Mouse (Mus musculus): Measurements from ENCODE around the gene Atp1b3. TPM values are rescaled to one million over a fixed set of nuclear protein-coding genes. Genes with fewer than 3 reads are reported as not detected.

Gene Atp1b3
- polyA plus RNA-seq, 1 experiment: 146 TPM

GRCm38 (mm10) chr9:96331146-96331545 is 33.1 kb downstream of the Atp1b3 start:
- TF ChIP-seq EP300 (IDR thresholded peaks at IDR 0.05; ENCODE audit: insufficient read depth, low read depth, low read length): no peak
- TF ChIP-seq CTCF (IDR thresholded peaks at IDR 0.05; ENCODE audit: low read depth, low read length): no peak
- no peak for TF ChIP-seq POLR2A (IDR thresholded peaks at IDR 0.05; ENCODE audit: insufficient read depth, low read length)
- Histone ChIP-seq H3K27me3 (ENCODE audit: control insufficient read depth, insufficient read depth, low read length, poor library complexity, severe bottlenecking) (no peaks in the 10 kb centered on the region), H3K4me1 (ENCODE audit: control insufficient read depth, insufficient read depth, low read length) (peaks cover 2% of the 10 kb centered on the region), H3K4me3 (ENCODE audit: low read depth, low read length) (no peak overlapping the region), H3K9me3 (replicated peaks; ENCODE audit: control insufficient read depth, insufficient read depth, low read length, poor library complexity, severe bottlenecking) (no peaks in the 10 kb centered on the region), H3K36me3 (ENCODE audit: control insufficient read depth, insufficient read depth, low read length, poor library complexity, severe bottlenecking) (peaks cover 23% of the 10 kb centered on the region), H3K27ac (ENCODE audit: insufficient read depth, low read length) (no peak overlapping the region), H3K9ac (ENCODE audit: low read depth, poor library complexity, severe bottlenecking) (no peak overlapping the region)

GRCm38 (mm10) chr9:96328226-96328625 is 36.0 kb downstream of the Atp1b3 start:
- H3K9ac ChIP-seq (ENCODE audit: low read depth, poor library complexity, severe bottlenecking): no peak overlapping the region
- no peak for TF ChIP-seq POLR2A (IDR thresholded peaks at IDR 0.05; ENCODE audit: insufficient read depth, low read length)
- TF ChIP-seq EP300 (IDR thresholded peaks at IDR 0.05; ENCODE audit: insufficient read depth, low read depth, low read length): no peak
- no peak for TF ChIP-seq CTCF (IDR thresholded peaks at IDR 0.05; ENCODE audit: low read depth, low read length)
- H3K36me3 ChIP-seq (ENCODE audit: control insufficient read depth, insufficient read depth, low read length, poor library complexity, severe bottlenecking): peaks cover 8% of the 10 kb centered on the region

GRCm38 (mm10) chr9:96326496-96326923 is 37.7 kb downstream of the Atp1b3 start:
- Histone ChIP-seq H3K4me1 (ENCODE audit: control insufficient read depth, insufficient read depth, low read length) (peaks cover 4% of the 10 kb centered on the region), H3K36me3 (ENCODE audit: control insufficient read depth, insufficient read depth, low read length, poor library complexity, severe bottlenecking) (no peaks in the 10 kb centered on the region), H3K27me3 (ENCODE audit: control insufficient read depth, insufficient read depth, low read length, poor library complexity, severe bottlenecking) (no peaks in the 10 kb centered on the region), H3K9me3 (replicated peaks; ENCODE audit: control insufficient read depth, insufficient read depth, low read length, poor library complexity, severe bottlenecking) (no peaks in the 10 kb centered on the region), H3K4me3 (ENCODE audit: low read depth, low read length) (no peak overlapping the region), H3K9ac (ENCODE audit: low read depth, poor library complexity, severe bottlenecking) (no peak overlapping the region), H3K27ac (ENCODE audit: insufficient read depth, low read length) (no peak overlapping the region)
- TF ChIP-seq POLR2A (IDR thresholded peaks at IDR 0.05; ENCODE audit: insufficient read depth, low read length) (no peak), CTCF (IDR thresholded peaks at IDR 0.05; ENCODE audit: low read depth, low read length) (no peak), EP300 (IDR thresholded peaks at IDR 0.05; ENCODE audit: insufficient read depth, low read depth, low read length) (no peak)

More at GRCm38 (mm10) chr9:96328226-96328625, 36.0 kb downstream of the Atp1b3 start:
- Histone ChIP-seq H3K9me3 (replicated peaks; ENCODE audit: control insufficient read depth, insufficient read depth, low read length, poor library complexity, severe bottlenecking) (no peaks in the 10 kb centered on the region), H3K4me1 (ENCODE audit: control insufficient read depth, insufficient read depth, low read length) (peaks cover 4% of the 10 kb centered on the region), H3K4me3 (ENCODE audit: low read depth, low read length) (no peak overlapping the region), H3K27ac (ENCODE audit: insufficient read depth, low read length) (no peak overlapping the region), H3K27me3 (ENCODE audit: control insufficient read depth, insufficient read depth, low read length, poor library complexity, severe bottlenecking) (no peaks in the 10 kb centered on the region)

GRCm38 (mm10) chr9:96324502-96324901 is 39.7 kb downstream of the Atp1b3 start:
- no peaks in the 10 kb centered on the region for H3K27me3 ChIP-seq (ENCODE audit: control insufficient read depth, insufficient read depth, low read length, poor library complexity, severe bottlenecking)
- H3K36me3 ChIP-seq (ENCODE audit: control insufficient read depth, insufficient read depth, low read length, poor library complexity, severe bottlenecking): no peaks in the 10 kb centered on the region; the same call in 1 of the 2 replicates
- no peak overlapping the region for H3K27ac ChIP-seq (ENCODE audit: insufficient read depth, low read length)
- H3K4me3 ChIP-seq (ENCODE audit: low read depth, low read length): no peak overlapping the region
- no peaks in the 10 kb centered on the region for H3K9me3 ChIP-seq (replicated peaks; ENCODE audit: control insufficient read depth, insufficient read depth, low read length, poor library complexity, severe bottlenecking)
- H3K9ac ChIP-seq (ENCODE audit: low read depth, poor library complexity, severe bottlenecking): no peak overlapping the region
- no peak for TF ChIP-seq EP300 (IDR thresholded peaks at IDR 0.05; ENCODE audit: insufficient read depth, low read depth, low read length)
- TF ChIP-seq POLR2A (IDR thresholded peaks at IDR 0.05; ENCODE audit: insufficient read depth, low read length): no peak
- no peak for TF ChIP-seq CTCF (IDR thresholded peaks at IDR 0.05; ENCODE audit: low read depth, low read length)
- peaks cover 4% of the 10 kb centered on the region for H3K4me1 ChIP-seq (ENCODE audit: control insufficient read depth, insufficient read depth, low read length)

GRCm38 (mm10) chr9:96322411-96323152 is 41.7 kb downstream of the Atp1b3 start:
- Histone ChIP-seq H3K9me3 (replicated peaks; ENCODE audit: control insufficient read depth, insufficient read depth, low read length, poor library complexity, severe bottlenecking) (no peaks in the 10 kb centered on the region), H3K9ac (ENCODE audit: low read depth, poor library complexity, severe bottlenecking) (no peak overlapping the region), H3K4me3 (ENCODE audit: low read depth, low read length) (no peak overlapping the region), H3K27me3 (ENCODE audit: control insufficient read depth, insufficient read depth, low read length, poor library complexity, severe bottlenecking) (no peaks in the 10 kb centered on the region), H3K36me3 (ENCODE audit: control insufficient read depth, insufficient read depth, low read length, poor library complexity, severe bottlenecking) (peaks cover 2% of the 10 kb centered on the region; the same call in 1 of the 2 replicates), H3K4me1 (ENCODE audit: control insufficient read depth, insufficient read depth, low read length) (peaks cover 4% of the 10 kb centered on the region), H3K27ac (ENCODE audit: insufficient read depth, low read length) (no peak overlapping the region)
- TF ChIP-seq CTCF (IDR thresholded peaks at IDR 0.05; ENCODE audit: low read depth, low read length) (no peak), POLR2A (IDR thresholded peaks at IDR 0.05; ENCODE audit: insufficient read depth, low read length) (no peak), EP300 (IDR thresholded peaks at IDR 0.05; ENCODE audit: insufficient read depth, low read depth, low read length) (no peak)

GRCm38 (mm10) chr9:96320551-96320980 is 43.7 kb downstream of the Atp1b3 start:
- H3K4me1 ChIP-seq (ENCODE audit: control insufficient read depth, insufficient read depth, low read length): peaks cover 2% of the 10 kb centered on the region
- no peak overlapping the region for H3K27ac ChIP-seq (ENCODE audit: insufficient read depth, low read length)
- no peaks in the 10 kb centered on the region for H3K9me3 ChIP-seq (replicated peaks; ENCODE audit: control insufficient read depth, insufficient read depth, low read length, poor library complexity, severe bottlenecking)
- no peak overlapping the region for H3K4me3 ChIP-seq (ENCODE audit: low read depth, low read length)
- peaks cover 2% of the 10 kb centered on the region; the same call in 1 of the 2 replicates for H3K36me3 ChIP-seq (ENCODE audit: control insufficient read depth, insufficient read depth, low read length, poor library complexity, severe bottlenecking)
- no peaks in the 10 kb centered on the region for H3K27me3 ChIP-seq (ENCODE audit: control insufficient read depth, insufficient read depth, low read length, poor library complexity, severe bottlenecking)
- H3K9ac ChIP-seq (ENCODE audit: low read depth, poor library complexity, severe bottlenecking): no peak overlapping the region
- TF ChIP-seq CTCF (IDR thresholded peaks at IDR 0.05; ENCODE audit: low read depth, low read length): no peak
- TF ChIP-seq POLR2A (IDR thresholded peaks at IDR 0.05; ENCODE audit: insufficient read depth, low read length): no peak
- no peak for TF ChIP-seq EP300 (IDR thresholded peaks at IDR 0.05; ENCODE audit: insufficient read depth, low read depth, low read length)
